Mouse (Mus musculus): ENCODE results near the gene Shisa6.

GRCm38 (mm10) chr11:66236557-66236956 is 289.2 kb downstream of the Shisa6 start:
- TF ChIP-seq CTCF (IDR thresholded peaks at IDR 0.05; ENCODE audit: extremely low read depth, insufficient read length, insufficient replicate concordance, low read depth, low read length) (no peak), POLR2A (IDR thresholded peaks at IDR 0.05; ENCODE audit: low read depth, low read length) (no peak)

Data from small intestine, adult 2 months (tissue).